Mouse (Mus musculus) heart, adult 11 months (tissue): ENCODE data around the gene Kri1.
"Not testable (repeated sequence)": the region's sequence is repeated elsewhere in the genome, so short reads cannot be mapped to it uniquely, and the experiment has no call there.

ENCODE experiments used
- DNase-seq: peaks from one replicate; pipeline ENCODE4 v3.0.0; 2022

Kri1 gene

GRCm38 (mm10) chr9:21314367-21315140, 26.8 kb upstream of the Kri1 start:
- peak; percentile 87 for DNase-seq

GRCm38 (mm10) chr9:21313394-21313793, 25.6 kb upstream of the Kri1 start:
- DNase-seq, result peak; percentile 98

- peak; percentile 88 for DNase-seq
Measured at GRCm38 (mm10) chr9:21312134-21312533, 24.4 kb upstream of the Kri1 start, which contains the start of gene Ap1m2. Gene Ap1m2 (minus strand): TSS chr9:21312337.

- peak; percentile 84 for DNase-seq
Measured at GRCm38 (mm10) chr9:21311695-21312094, 23.9 kb upstream of the Kri1 start.

GRCm38 (mm10) chr9:21309150-21309741, 21.5 kb upstream of the Kri1 start:
- DNase-seq, result no peak

- DNase-seq, result no peak
Measured at GRCm38 (mm10) chr9:21305065-21305464, 17.3 kb upstream of the Kri1 start.

- DNase-seq, result no peak
Measured at GRCm38 (mm10) chr9:21299014-21299413, 11.2 kb upstream of the Kri1 start.

GRCm38 (mm10) chr9:21292271-21292670, 4.5 kb upstream of the Kri1 start:
- no peak for DNase-seq

GRCm38 (mm10) chr9:21291868-21292267, 4.1 kb upstream of the Kri1 start:
- not testable (repeated sequence) for DNase-seq

- peak; percentile 100 for DNase-seq
Measured at GRCm38 (mm10) chr9:21291022-21291787, 3.4 kb upstream of the Kri1 start, which contains the start of gene Cdkn2d. Gene Cdkn2d (minus strand): TSS chr9:21291407.

- no peak for DNase-seq
Measured at GRCm38 (mm10) chr9:21290589-21290988, 2.8 kb upstream of the Kri1 start.

GRCm38 (mm10) chr9:21289337-21289671, 1.5 kb upstream of the Kri1 start:
- DNase-seq, result peak; percentile 94

- peak; percentile 96 for DNase-seq
Measured at GRCm38 (mm10) chr9:21288404-21289336, 901 bp upstream of the Kri1 start.

- peak; percentile 88 for DNase-seq
Measured at GRCm38 (mm10) chr9:21286753-21287152, 1.0 kb downstream of the Kri1 start.

GRCm38 (mm10) chr9:21283994-21284393, 3.8 kb downstream of the Kri1 start:
- DNase-seq, result no peak

GRCm38 (mm10) chr9:21283591-21283990, 4.2 kb downstream of the Kri1 start:
- no peak for DNase-seq

GRCm38 (mm10) chr9:21277776-21278175, 10.0 kb downstream of the Kri1 start:
- DNase-seq, result peak; percentile 92

GRCm38 (mm10) chr9:21276307-21276706, 11.5 kb downstream of the Kri1 start:
- DNase-seq, result no peak

- no peak for DNase-seq
Measured at GRCm38 (mm10) chr9:21275727-21276126, 12.0 kb downstream of the Kri1 start.

- DNase-seq, result peak; percentile 88
Measured at GRCm38 (mm10) chr9:21275013-21275710, 12.6 kb downstream of the Kri1 start.

GRCm38 (mm10) chr9:21274336-21274735, 13.4 kb downstream of the Kri1 start:
- peak; percentile 90 for DNase-seq
